Mouse (Mus musculus) embryonic facial prominence, embryonic 13.5 days (tissue): Measurements from ENCODE around the gene Cic. TPM values are rescaled to one million over a fixed set of nuclear protein-coding genes. Genes with fewer than 3 reads are reported as not detected.

Source experiments
- ATAC-seq: fragments of 200-750 bp; cut with Nextera tagmentation; 2 replicates; pipeline ENCODE4 v1.8.0; 2017; ENCODE audit warnings: low read depth; ENCODE audit not compliant: insufficient number of reproducible peaks, insufficient read depth, low FRiP score, low TSS enrichment
- H3K27ac ChIP-seq: fragments of 300-500 bp; sonication (generic); 2 replicates; pipeline ENCODE4 v1.5.1; 2015; ENCODE audit warnings: moderate library complexity, mild to moderate bottlenecking, inconsistent platforms
- H3K27me3 ChIP-seq: fragments of 300-500 bp; sonication (generic); 2 replicates; pipeline ENCODE4 v1.6.1; 2015; ENCODE audit warnings: mild to moderate bottlenecking, inconsistent platforms
- H3K36me3 ChIP-seq: fragments of 300-500 bp; sonication (generic); 2 replicates; pipeline ENCODE4 v1.6.1; 2015; ENCODE audit warnings: mild to moderate bottlenecking, inconsistent platforms
- H3K4me1 ChIP-seq: fragments of 300-500 bp; sonication (generic); 2 replicates; pipeline ENCODE4 v1.6.1; 2015; ENCODE audit warnings: inconsistent platforms
- H3K4me2 ChIP-seq: fragments of 300-500 bp; sonication (generic); 2 replicates; pipeline ENCODE4 v1.6.1; 2015; ENCODE audit warnings: moderate library complexity, mild to moderate bottlenecking, inconsistent platforms
- H3K4me3 ChIP-seq: fragments of 300-500 bp; sonication (generic); 2 replicates; pipeline ENCODE4 v1.5.1; 2015; ENCODE audit warnings: mild to moderate bottlenecking, inconsistent platforms
- H3K9ac ChIP-seq: fragments of 300-500 bp; sonication (generic); 2 replicates; pipeline ENCODE4 v1.6.1; 2015; ENCODE audit warnings: mild to moderate bottlenecking, inconsistent platforms
- H3K9me3 ChIP-seq: fragments of 300-500 bp; sonication (generic); 2 replicates; pipeline ENCODE4 v1.6.1; 2016; ENCODE audit warnings: inconsistent platforms
- WGBS: fragments of 180-500 bp; shearing (Covaris S2); methylation state at CpG from one replicate; pipeline ENCODE4 v1.1.7; 2015; ENCODE audit warnings: mixed read lengths; 5-methylcytosine and 5-hydroxymethylcytosine counted together
- polyA plus RNA-seq: library from polyadenylated mRNA; unstranded; fragments of >200 nt; fragmentation: Nextera tagmentation; extraction: Ambion mirVana; gene quantifications from 2 replicates; pipeline ENCODE4 v1.2.1, GENCODE M21; 2015

The Cic gene
- polyA plus RNA-seq, 1 experiment from 2014 or later = 46.2 TPM

DNA sequence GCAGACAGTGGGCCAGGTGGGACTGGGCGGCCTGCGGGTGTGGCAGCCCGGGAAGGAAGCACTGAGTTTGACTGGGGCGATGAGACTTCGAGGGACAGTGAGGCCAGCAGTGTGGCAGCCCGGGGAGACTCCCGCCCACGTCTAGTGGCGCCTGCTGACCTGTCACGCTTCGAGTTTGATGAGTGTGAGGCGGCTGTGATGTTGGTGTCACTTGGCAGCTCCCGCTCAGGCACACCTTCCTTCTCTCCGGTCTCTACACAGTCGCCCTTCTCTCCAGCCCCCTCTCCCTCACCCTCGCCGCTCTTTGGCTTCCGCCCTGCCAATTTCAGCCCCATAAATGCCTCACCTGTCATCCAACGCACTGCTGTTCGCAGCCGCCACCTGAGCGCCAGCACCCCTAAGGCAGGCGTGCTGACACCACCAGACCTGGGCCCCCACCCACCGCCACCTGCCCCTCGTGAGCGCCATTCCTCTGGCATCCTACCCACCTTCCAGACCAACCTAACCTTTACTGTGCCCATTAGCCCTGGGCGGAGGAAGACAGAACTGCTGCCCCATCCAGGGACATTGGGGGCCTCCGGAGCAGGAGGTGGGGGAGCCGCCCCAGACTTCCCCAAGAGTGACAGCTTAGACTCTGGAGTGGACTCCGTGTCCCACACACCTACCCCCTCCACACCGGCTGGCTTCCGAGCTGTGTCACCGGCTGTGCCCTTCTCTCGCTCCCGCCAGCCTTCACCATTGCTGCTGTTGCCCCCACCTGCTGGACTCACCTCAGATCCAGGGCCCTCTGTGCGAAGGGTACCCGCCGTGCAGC lies 5.1 kb downstream of the Cic start:
- H3K9ac ChIP-seq = 0 out of 2 replicates have a peak overlapping the region, but pooled peaks have one; percentile 21
- H3K27ac ChIP-seq = no peak overlapping the region
- H3K4me2 ChIP-seq = no peak overlapping the region
- H3K4me1 ChIP-seq = peaks cover 63% of the 10 kb centered on the region
- H3K4me3 ChIP-seq = no peak overlapping the region
- no peak for ATAC-seq
- H3K9me3 ChIP-seq = no peaks in the 10 kb centered on the region
- peaks cover 40% of the 10 kb centered on the region for H3K36me3 ChIP-seq
- no peaks in the 10 kb centered on the region for H3K27me3 ChIP-seq
- WGBS = 89% methylated on average over 38 of the region's 38 CpGs

DNA sequence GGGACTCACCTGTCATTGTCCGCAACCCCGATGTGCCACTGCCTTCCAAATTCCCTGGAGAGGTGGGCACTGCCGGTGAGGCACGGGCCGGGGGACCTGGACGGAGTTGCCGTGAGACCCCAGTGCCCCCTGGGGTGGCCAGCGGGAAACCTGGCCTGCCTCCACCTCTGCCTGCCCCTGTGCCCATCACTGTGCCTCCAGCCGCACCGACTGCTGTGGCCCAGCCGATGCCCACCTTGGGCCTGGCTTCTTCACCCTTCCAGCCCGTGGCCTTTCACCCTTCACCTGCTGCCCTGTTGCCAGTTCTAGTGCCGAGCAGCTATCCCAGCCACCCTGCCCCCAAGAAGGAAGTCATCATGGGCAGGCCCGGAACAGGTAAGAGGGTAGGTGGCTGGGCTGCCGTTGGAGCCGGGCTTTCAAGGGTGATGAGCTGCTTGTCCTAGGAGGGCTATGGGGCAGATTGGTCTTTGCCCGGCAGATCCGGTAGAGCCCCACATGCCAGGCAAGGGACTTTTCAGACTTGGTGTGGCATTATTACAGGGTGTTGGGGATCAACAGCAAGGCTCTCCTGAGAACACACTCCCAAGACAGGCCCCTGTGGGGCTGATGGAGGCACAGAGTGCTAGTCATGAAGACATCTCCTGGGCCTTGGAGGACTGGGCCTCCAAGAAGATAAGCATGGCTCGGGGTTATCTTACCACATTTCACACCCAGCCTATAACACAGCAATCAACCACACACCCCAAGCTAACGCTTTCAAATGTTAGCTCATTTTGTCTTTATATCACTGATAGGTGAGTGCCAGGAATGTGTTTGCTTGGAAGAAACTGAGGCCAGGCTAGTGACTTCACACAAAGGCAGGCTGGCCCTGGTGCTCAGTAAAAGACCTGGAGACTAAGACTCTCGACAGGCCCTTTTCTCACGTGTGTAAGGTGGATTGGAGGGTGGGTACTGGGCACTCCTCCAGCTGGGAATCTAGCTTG lies 6.0 kb downstream of the Cic start:
- Histone ChIP-seq H3K9ac (peak overlapping the region; percentile 44; the same call in 1 of the 2 replicates), H3K4me3 (no peak overlapping the region)
- WGBS = 89% methylated on average over 22 of the region's 22 CpGs

DNA sequence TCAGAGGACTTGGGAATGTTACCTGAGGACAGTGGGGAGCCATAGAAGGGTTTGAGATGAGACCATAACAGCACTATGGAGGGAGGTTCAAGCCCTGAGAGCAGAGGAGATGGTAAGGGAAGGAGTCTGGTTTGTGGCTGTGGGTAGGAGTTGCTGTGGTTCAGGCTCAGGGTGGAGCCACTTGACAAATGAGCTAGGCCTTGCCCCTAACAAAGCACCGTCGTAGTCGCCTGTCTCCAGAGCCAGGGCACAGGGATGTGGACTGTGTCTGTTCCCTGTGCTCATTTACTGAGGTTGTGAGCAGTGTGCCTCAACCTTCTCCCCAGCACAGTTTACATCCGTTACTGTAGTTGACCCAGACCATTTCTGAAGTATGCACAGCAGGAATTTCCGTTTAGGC lies 7.1 kb downstream of the Cic start:
- Histone ChIP-seq H3K4me2 (peak overlapping the region; percentile 16; the same call in 1 of the 2 replicates), H3K4me1 (peaks cover 59% of the 10 kb centered on the region), H3K36me3 (peaks cover 40% of the 10 kb centered on the region), H3K4me3 (no peak overlapping the region), H3K9ac (peak overlapping the region; percentile 44; the same call in 1 of the 2 replicates), H3K9me3 (no peaks in the 10 kb centered on the region), H3K27ac (peak overlapping the region; percentile 100; the same call in 1 of the 2 replicates), H3K27me3 (no peaks in the 10 kb centered on the region)
- whole genome bisulfite sequencing = 46% methylated on average over 5 of the region's 5 CpGs
- ATAC-seq = no peak

More for the DNA sequence above, 6.0 kb downstream of the Cic start:
- Histone ChIP-seq H3K4me2 (no peak overlapping the region), H3K9me3 (no peaks in the 10 kb centered on the region), H3K27me3 (no peaks in the 10 kb centered on the region), H3K27ac (no peak overlapping the region; the same call in 1 of the 2 replicates), H3K4me1 (peaks cover 67% of the 10 kb centered on the region), H3K36me3 (peaks cover 40% of the 10 kb centered on the region)
- ATAC-seq = no peak

DNA sequence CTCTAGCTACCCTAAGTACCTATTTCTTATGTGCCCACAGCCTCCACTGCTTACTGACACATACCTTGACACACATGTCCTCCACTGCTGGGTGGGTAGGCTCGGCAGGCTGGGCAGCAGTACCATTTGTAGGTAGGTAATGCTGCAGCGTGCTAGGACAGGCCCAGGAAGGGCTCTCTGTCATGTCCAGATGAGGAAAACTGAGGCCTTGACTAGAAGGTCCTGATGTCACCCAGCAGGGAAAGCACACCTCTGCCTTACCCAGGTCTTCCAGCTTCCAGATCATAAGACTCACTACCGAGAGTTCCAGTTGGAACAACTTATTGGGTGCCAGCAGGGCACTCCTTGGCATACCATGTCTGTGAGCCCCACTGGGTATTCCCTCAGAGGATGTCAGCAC lies 7.5 kb downstream of the Cic start:
- WGBS = 83% methylated on average over 3 of the region's 3 CpGs
- peaks cover 40% of the 10 kb centered on the region for H3K36me3 ChIP-seq
- H3K4me3 ChIP-seq = no peak overlapping the region
- H3K9me3 ChIP-seq = no peaks in the 10 kb centered on the region
- no peak for ATAC-seq
- peak overlapping the region; percentile 100 for H3K27ac ChIP-seq
- peak overlapping the region; percentile 58; the same call in 1 of the 2 replicates for H3K9ac ChIP-seq
- H3K4me2 ChIP-seq = peak overlapping the region; percentile 16; the same call in 1 of the 2 replicates
- no peaks in the 10 kb centered on the region for H3K27me3 ChIP-seq
- H3K4me1 ChIP-seq = peaks cover 59% of the 10 kb centered on the region

DNA sequence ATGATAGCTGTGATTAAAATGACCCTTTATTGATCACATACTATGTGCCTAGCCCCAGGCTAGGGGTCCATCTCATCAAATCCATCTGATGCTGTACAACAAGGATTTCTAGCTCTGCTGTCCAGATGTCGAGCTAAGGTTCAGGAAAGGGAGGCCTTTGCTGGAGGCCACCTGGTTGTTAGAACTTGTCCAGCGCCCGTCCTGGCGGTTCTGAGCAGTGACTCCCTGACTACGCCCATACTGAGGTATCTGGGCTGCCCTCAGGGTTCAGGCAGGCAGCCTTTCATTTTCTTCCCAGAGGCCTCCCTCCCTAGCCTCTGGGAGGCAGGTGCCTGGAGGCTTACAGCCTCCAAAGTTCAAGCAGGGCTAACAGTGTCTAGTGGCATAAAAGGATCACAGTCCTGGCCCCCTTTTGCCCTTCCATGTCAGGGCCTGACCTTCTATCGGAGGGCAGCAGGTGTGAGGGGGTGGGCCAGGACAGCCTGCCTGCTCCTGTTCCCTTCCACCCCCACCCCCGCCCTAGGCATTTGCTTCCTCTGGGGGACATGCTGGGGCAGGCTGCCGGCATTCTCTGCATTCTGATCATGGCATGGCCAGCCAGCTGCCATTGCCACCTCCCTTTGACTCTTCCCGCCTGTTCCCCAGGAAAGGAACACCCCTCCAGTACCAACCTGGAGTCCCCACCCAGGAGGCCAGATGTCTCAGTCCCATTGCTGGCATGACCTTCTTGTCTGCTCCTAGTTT lies 8.2 kb downstream of the Cic start:
- Histone ChIP-seq H3K27ac (peak overlapping the region; percentile 100), H3K4me3 (0 out of 2 replicates have a peak overlapping the region, but pooled peaks have one; percentile 4), H3K4me1 (peaks cover 62% of the 10 kb centered on the region), H3K9me3 (no peaks in the 10 kb centered on the region), H3K27me3 (no peaks in the 10 kb centered on the region), H3K9ac (peak overlapping the region; percentile 58), H3K36me3 (peaks cover 39% of the 10 kb centered on the region), H3K4me2 (peak overlapping the region; percentile 92)
- ATAC-seq = no peak
- WGBS = 35% methylated on average over 9 of the region's 9 CpGs

DNA sequence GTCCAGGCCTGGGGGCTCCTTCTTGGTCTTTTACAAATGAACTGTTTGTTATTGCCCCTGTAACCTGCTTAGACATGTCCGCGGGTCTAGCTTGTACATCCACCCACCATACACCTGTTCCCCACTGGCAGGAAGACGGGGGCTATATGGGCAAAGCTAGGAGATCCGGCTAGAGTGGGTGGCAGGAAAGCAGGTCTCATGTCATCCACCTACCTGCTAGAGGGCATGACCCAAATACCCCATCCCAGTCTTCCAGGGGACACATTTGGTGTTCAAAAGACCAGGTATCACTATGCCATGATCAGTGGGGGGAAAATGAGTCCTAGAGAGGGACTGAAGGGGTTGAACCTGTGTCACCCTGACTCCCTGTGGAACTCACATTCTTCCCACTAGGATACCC lies 9.9 kb downstream of the Cic start:
- 76% methylated on average over 4 of the region's 4 CpGs for WGBS
- H3K27me3 ChIP-seq = no peaks in the 10 kb centered on the region
- H3K4me3 ChIP-seq = peak overlapping the region; percentile 85
- H3K36me3 ChIP-seq = peaks cover 22% of the 10 kb centered on the region
- peak overlapping the region; percentile 78 for H3K9ac ChIP-seq
- peak overlapping the region; percentile 100 for H3K27ac ChIP-seq
- H3K4me2 ChIP-seq = peak overlapping the region; percentile 92
- no peak for ATAC-seq
- H3K4me1 ChIP-seq = peaks cover 72% of the 10 kb centered on the region
- no peaks in the 10 kb centered on the region for H3K9me3 ChIP-seq

DNA sequence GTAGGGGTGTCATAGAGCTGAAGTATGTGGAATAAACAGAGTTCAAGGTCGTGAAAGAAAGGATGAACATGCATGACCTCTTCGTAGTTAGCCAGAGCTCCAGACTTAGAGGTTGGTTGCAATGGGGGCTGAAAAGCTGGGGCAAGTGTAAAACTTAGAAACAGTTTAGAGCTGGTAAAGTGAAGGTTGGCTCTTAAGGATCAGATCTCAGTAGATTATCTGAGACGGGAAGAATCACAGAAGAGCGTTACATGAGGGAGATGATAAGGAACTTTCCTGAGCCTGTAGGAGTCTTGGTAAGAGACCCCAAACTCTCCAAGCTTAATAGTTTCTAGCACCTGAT lies 10.5 kb downstream of the Cic start:
- peaks cover 16% of the 10 kb centered on the region for H3K36me3 ChIP-seq
- peak overlapping the region; percentile 85 for H3K4me3 ChIP-seq
- no peaks in the 10 kb centered on the region for H3K9me3 ChIP-seq
- WGBS = 12% methylated on average over 4 of the region's 4 CpGs
- H3K27me3 ChIP-seq = no peaks in the 10 kb centered on the region
- H3K4me1 ChIP-seq = peaks cover 72% of the 10 kb centered on the region
- peak overlapping the region; percentile 92 for H3K4me2 ChIP-seq
- peak overlapping the region; percentile 78 for H3K9ac ChIP-seq
- peak overlapping the region; percentile 100 for H3K27ac ChIP-seq
- no peak for ATAC-seq

DNA sequence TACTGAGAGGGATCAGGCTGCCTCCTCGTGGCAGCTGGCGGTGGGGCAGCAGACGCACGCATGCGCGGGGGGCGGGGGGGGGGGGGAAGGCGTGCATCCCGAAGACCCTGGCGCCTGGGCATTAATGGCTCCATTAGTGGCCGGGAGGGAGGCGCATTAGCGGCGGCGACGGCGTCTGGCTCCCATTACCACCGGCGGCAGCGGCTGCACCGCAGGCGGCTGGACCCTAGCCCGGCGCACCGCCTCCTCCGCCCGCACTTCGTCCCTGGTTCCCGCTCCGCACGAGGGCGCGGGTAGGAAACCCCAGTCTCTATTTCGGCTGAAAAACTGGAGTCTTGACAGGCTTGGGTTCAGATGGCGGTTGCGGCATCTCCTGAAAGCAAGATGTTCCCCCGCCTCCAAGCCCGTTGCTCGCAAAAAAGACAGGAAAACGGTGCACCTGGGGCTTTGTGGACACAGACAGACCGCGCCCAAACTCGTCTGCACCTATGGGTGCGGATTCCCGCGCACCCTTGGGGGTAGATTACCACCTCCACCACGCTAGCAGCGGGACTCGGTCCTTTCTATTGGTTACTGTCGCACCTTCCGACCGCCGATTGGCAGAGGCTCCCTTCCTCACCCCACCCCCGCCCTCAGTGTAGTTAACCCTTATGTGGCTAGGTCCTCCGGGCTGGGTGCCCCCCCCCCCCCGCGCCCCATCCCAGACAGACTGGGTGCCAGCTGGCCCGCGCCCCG lies 11.0 kb downstream of the Cic start:
- Histone ChIP-seq H3K9me3 (no peaks in the 10 kb centered on the region), H3K4me1 (peaks cover 71% of the 10 kb centered on the region), H3K4me3 (peak overlapping the region; percentile 85), H3K27me3 (no peaks in the 10 kb centered on the region), H3K4me2 (peak overlapping the region; percentile 92), H3K9ac (peak overlapping the region; percentile 78), H3K36me3 (peaks cover 11% of the 10 kb centered on the region), H3K27ac (peak overlapping the region; percentile 100)
- ATAC-seq = peak; percentile 48
- WGBS = 1% methylated on average over 58 of the region's 60 CpGs

DNA sequence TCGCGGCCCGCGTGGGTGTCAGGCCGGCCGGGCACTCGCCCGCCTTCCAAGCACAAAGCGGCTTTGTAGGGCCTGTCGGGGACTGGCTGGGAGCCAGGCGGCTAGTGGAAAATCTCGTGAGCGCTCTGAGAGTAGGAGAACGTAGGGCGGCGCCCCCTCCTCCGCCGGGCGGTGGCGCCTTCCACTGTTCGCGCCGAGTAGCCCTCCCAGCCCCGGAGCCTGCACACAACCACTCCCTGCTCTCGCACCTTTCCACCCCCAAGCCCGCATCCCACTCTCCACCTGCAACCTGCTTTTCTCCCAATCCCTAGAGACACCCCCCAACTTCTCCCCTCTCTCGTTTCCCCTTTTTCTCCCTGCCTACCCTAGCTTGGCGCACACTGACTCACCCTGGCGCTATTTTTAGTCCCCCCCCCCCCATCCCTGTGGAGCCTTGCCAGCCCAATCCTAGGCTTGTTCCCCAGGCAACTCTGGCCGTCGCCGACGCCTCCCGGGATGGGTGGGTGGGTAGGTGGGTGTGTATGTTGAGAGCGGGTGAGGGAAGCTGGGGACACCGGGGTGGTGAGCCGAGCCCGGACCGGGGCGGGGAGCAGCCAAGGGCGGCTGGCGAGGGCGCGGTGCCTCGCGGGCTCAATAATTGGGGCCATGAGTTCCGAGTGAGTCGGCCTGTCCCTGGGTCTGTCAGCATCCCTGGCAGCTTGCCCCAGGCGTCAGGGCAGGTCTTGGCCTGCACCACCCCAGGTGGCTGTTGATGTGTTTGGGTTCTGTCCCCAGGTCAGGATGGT lies 11.8 kb downstream of the Cic start:
- H3K4me1 ChIP-seq = peaks cover 71% of the 10 kb centered on the region

More for the DNA sequence above, 11.8 kb downstream of the Cic start:
- peaks cover 3% of the 10 kb centered on the region for H3K36me3 ChIP-seq
- H3K9me3 ChIP-seq = no peaks in the 10 kb centered on the region
- WGBS = under 1% methylated on average over 48 of the region's 49 CpGs
- H3K9ac ChIP-seq = peak overlapping the region; percentile 78
- peak overlapping the region; percentile 100 for H3K27ac ChIP-seq
- peak; percentile 12 for ATAC-seq
- H3K4me2 ChIP-seq = peak overlapping the region; percentile 92
- peak overlapping the region; percentile 85 for H3K4me3 ChIP-seq
- H3K27me3 ChIP-seq = no peaks in the 10 kb centered on the region
